Mouse (Mus musculus) thymus, postnatal 0 days (tissue): ENCODE measurements at regions not wholly inside any gene's neighbourhood (a gene's known extent, or its start where the extent isn't known, plus 50 kb on each side); places are given as distances from the start of the nearest gene placed in this dataset.

Experiments
- DNase-seq: peaks from one replicate; pipeline ENCODE4 v3.0.0-alpha.2; 2015; ENCODE audit warnings: low spot score

DNA sequence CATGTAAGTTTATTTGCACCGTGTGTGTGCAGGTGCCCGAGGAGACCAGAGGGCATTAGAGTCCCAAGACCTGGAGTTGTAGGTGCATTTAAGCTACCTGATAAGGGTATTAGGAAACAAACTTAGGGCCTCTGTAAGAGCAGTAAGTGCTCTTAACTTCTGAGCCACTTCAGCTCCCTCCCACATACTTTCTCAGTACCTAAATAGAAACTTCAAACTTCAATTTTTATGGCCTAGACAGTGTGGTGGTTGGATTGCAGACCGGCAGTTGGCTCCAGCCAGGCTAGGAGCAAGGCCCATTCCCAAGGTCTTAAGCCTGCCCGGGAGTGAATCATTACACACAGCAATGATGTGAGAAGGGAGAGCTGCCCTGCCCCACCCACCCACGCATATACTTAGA is 208.8 kb upstream of the Plpp4 start:
- DNase-seq = no peak

DNA sequence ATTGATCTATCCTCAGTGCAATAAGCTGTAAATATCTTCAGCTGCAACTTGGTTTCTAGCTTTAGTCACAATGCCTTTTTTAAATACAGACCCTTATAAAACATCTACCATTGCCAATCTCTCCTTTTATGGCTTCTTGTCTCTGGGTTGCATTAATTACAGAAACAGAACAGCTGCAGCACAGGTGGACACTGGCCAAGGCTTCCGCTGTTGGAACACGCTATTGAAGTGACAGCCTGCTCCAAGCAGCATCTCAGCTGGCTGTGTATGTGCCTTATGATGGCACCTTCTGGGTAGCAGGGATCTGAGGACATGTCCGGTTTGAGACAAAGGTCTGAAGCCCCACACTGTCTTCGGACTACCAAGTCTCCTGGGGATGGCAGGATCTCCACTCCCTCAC is 207.1 kb upstream of the Plpp4 start:
- no peak for DNase-seq

- no peak for DNase-seq
Measured at GRCm38 (mm10) chr7:129050675-129051074, 206.2 kb upstream of the Plpp4 start.

DNA sequence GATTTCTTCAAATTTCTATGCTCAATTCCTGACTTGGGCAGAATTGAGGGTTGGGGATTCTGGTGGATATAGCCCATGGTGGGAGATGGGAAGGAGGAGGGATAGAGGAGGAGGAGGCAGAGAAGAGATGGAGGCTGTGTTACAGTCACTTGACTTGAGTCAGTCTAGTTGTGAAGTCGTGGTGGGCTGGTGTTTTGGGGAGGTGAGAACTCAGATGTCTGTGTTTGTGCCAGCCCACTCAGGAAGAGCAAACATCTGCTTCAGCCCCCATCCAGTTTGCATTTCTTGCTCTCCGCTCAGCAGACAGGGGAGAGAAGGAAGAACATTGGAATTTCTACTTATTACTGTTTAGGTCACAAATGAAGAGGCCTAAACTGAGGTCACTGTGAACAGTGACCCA is 189.9 kb upstream of the Plpp4 start:
- DNase-seq = no peak

DNA sequence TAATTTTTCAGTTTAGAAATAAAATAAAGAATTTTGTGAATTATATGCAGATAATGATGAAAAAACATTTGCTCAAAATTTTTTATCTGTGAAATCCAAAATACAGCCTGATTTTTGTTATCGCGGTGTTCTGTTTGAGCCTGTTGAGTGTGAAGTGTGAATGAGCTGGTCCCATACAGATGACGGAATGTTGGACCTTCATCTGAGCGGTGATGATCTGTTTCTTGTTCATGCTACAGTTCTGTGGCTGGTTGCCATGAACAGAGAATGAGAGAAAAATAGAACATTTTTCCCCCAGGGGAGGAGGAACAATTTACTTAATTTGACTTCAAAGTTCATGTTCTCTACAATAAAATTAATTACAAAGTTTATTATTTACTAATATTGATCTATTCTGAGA is 188.7 kb upstream of the Plpp4 start:
- DNase-seq = no peak

- DNase-seq = no peak
Measured at GRCm38 (mm10) chr7:129079786-129080185, 177.0 kb upstream of the Plpp4 start.

DNA sequence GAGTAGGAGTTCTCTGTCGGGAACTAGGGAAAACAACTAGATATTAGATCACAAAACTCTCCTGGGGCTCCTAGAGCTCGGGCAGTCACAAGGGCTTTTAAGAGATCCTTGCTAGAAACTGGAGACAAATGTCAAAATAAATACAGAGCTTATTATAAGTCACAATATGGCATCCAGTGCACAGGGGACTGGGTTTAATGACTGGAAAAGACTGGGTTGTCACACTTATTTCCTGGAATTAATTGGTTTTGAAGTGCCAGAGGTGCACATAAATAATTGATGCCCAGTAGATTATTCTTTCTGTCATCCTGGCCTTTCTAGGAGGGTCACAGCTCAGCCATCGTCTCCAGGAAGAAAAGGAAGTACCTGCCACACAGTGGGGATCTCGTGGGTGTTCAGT is 165.4 kb upstream of the Plpp4 start:
- no peak for DNase-seq

- no peak for DNase-seq
Measured at GRCm38 (mm10) chr7:129096374-129097069, 160.3 kb upstream of the Plpp4 start.

- no peak for DNase-seq
Measured at GRCm38 (mm10) chr7:129102437-129102836, 154.4 kb upstream of the Plpp4 start.

DNA sequence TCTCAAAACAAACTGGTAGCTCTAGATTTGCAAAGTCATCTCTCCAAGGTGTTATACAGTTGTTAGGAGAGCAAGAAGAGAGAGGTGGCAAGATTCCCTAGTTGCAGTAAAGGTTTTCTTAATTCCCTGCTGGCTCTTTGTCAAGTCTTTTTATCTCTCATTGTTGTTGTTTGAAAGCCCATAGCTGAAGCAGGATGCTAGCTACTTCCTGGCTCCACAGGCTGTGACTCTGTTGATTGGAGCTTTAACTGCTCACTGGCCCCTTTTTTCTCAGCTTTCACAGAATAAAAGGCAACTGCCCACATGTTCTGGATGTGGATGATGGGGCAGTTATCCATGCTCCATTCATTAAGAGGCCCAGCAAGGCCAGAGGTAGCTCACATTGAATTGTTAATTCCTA is 122.7 kb upstream of the Plpp4 start:
- DNase-seq = no peak

DNA sequence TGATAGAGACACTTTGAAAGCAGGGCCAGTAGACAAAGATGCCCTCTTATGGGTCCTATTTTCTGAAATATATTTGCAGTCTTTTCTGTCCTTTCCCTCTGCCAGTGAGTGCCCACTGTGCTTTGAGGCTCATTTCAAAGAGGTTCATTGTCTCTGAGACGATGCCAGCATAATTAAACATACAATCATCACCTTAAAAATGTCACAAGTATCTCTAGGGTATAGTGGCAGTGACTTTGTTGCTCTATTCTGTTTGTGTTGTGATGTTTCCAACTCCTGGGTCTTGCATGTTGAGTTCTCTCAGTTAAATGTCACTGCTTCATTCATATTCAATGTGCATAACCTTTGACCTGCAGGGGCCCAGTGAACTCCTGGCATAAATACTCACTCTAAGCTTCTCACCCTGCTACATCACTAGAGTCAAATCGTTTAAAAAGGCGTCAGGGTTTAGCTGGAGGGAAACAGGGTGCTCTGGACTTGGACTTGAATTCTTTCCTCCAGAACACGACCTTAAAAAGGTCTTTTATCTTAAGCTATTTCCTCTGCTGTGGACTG is 122.1 kb upstream of the Plpp4 start:
- no peak for DNase-seq

GRCm38 (mm10) chr7:129137303-129137990 is 119.4 kb upstream of the Plpp4 start:
- DNase-seq = no peak

GRCm38 (mm10) chr7:129141942-129142598 is 114.8 kb upstream of the Plpp4 start:
- DNase-seq = no peak

DNA sequence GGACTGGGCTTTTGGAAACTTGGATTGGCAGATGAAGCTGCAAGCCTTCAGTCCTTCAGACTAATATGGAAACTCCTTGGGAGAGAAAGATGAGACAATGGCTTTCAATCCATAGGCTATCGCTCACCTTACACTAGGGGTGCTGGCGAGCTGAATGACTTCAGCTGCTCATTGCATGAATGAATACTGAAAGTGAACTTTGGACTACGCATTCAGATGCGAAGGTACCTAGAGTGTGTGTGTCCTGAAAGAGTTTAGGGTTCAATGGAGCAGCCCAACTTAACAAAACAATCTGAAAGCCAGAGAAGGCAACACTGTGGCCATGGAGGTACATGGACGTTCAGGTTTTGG is 114.3 kb upstream of the Plpp4 start:
- DNase-seq = no peak

DNA sequence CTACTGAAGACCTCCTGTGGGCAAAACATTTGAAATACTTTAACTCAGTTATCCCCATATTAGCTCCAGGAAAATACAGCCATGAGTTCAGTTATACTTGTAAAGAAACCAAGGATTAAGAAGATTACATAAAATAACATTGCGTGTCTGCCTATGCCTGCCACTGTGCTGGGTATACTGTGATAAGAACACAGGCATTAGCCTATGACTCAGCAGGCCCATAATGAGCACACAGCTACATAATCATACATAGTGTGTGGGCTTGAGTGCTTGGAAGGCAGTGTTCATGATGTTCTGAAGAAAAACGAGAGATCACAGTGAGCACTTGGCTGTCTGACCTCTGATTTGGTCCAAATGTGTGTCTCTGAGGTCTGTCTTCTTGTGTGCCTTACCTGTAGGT is 101.3 kb upstream of the Plpp4 start:
- DNase-seq = no peak

- DNase-seq = no peak
Measured at GRCm38 (mm10) chr7:129169971-129170370, 86.9 kb upstream of the Plpp4 start.

DNA sequence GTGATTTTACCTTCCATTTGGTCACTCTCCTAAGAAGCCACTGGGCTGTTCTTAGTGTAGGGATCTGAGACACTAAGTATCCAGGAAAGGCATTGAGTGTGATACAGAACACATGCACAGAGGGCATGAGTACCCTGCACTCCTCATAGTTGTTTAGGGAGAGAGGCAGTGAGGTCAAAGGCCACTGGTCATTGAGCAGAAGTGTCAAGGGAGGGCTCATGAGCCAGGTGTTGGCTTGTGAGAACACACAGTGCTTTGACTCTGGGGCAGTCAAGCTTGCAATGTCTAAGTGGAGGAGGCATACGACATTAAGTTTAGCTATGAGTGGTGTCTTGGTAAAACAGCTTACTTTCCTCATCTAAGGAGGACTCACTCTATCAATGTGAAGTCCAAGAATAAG is 65.9 kb upstream of the Plpp4 start:
- DNase-seq = no peak

DNA sequence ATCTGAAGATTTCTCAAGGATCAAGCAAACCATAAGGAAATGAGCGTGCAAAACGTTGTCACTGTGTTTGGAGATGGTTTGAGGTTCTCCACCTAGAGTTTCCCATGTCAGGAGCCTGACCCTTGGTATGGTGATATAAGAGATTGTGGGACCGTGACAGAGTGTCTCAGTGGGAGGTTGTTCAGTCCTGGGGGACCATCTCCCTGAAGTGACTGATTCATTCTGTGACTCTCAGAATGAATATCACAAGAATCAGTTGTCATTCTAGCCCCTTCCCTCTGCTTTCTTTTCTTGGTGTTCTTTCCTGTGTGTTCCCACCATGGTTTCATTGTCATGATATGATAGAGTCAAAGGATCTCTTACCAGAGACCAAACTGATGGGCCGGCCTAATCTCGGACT is 49.8 kb upstream of the Plpp4 start:
- no peak for DNase-seq
